Mouse (Mus musculus) stomach, postnatal 0 days (tissue): ENCODE measurements around the gene Pou3f3. TPM values are rescaled to one million over a fixed set of nuclear protein-coding genes. Genes with fewer than 3 reads are reported as not detected.
A peak's percentile ranks its signal among the peaks of the same experiment; 100 is the strongest.

Experiments used
- ATAC-seq: fragments of 200-750 bp; cut with Nextera tagmentation; 2 replicates; pipeline ENCODE4 v1.8.0; 2017; ENCODE audit not compliant: low FRiP score, low TSS enrichment
- DNase-seq: peaks from one replicate; pipeline ENCODE4 v3.0.0-alpha.2; 2016; ENCODE audit warnings: low spot score
- H3K27ac ChIP-seq: fragments of 300-500 bp; sonication (generic); replicated peaks from 2 replicates; pipeline ENCODE4 v1.5.1; 2014; ENCODE audit warnings: mild to moderate bottlenecking, control low read depth
- H3K27me3 ChIP-seq: fragments of 300-500 bp; sonication (generic); 2 replicates; pipeline ENCODE4 v1.6.1; 2014; ENCODE audit warnings: low read length; ENCODE audit not compliant: control insufficient read depth, insufficient read depth
- H3K36me3 ChIP-seq: fragments of 300-500 bp; sonication (generic); 2 replicates; pipeline ENCODE4 v1.6.1; 2014; ENCODE audit warnings: low read length, mixed read lengths; ENCODE audit not compliant: control insufficient read depth, insufficient read depth
- H3K4me1 ChIP-seq: fragments of 300-500 bp; sonication (generic); replicated peaks from 2 replicates; pipeline ENCODE4 v1.6.1; 2014; ENCODE audit warnings: antibody characterized with exemption; ENCODE audit not compliant: control insufficient read depth, insufficient read depth
- H3K4me2 ChIP-seq: fragments of 300-500 bp; sonication (generic); replicated peaks from 2 replicates; pipeline ENCODE4 v1.6.1; 2014; ENCODE audit warnings: low read depth, mild to moderate bottlenecking, control low read depth, moderate library complexity
- H3K4me3 ChIP-seq: fragments of 300-500 bp; sonication (generic); 2 replicates; pipeline ENCODE4 v1.5.1; 2014; ENCODE audit warnings: low read depth, low read length, control low read depth
- H3K9ac ChIP-seq: fragments of 300-500 bp; sonication (generic); 2 replicates; pipeline ENCODE4 v1.6.1; 2014; ENCODE audit warnings: mild to moderate bottlenecking, low read length, control low read depth, mixed read lengths
- H3K9me3 ChIP-seq: fragments of 300-500 bp; sonication (generic); 2 replicates; pipeline ENCODE4 v1.6.1; 2016; ENCODE audit warnings: low read length; ENCODE audit not compliant: control insufficient read depth
- CTCF ChIP-seq: IDR thresholded peaks from 2 replicates; pipeline ENCODE4 v1.5.1; 2016; ENCODE audit warnings: antibody characterized with exemption, low read depth, mild to moderate bottlenecking, moderate library complexity
- EP300 ChIP-seq: optimal IDR thresholded peaks from 2 replicates; pipeline ENCODE3; 2016; ENCODE audit warnings: antibody characterized with exemption
- WGBS: fragments of 180-500 bp; shearing (Covaris S2); extraction: QIAGEN DNeasy Blood & Tissue Kit; methylation state at CpG from one replicate; pipeline ENCODE4 v1.1.7; 2014; 5-methylcytosine and 5-hydroxymethylcytosine counted together
- polyA plus RNA-seq: library from polyadenylated mRNA; unstranded; fragments of >200 nt; fragmentation: Nextera tagmentation; extraction: Ambion mirVana; gene quantifications from 2 replicates; pipeline ENCODE4 v1.2.1, GENCODE M21; 2015

The Pou3f3 gene
- polyA plus RNA-seq, 1 experiment from 2014 or later = not detected

- H3K36me3 ChIP-seq = no peaks in the 10 kb centered on the region
- no peak for DNase-seq
- peaks cover 49% of the 10 kb centered on the region for H3K27me3 ChIP-seq
- peak overlapping the region; percentile 34 for H3K4me3 ChIP-seq
- no peak for TF ChIP-seq EP300
- TF ChIP-seq CTCF = no peak
- H3K9ac ChIP-seq = no peak overlapping the region
- no peaks in the 10 kb centered on the region for H3K9me3 ChIP-seq
- peak overlapping the region; percentile 52 for H3K4me2 ChIP-seq
- H3K27ac ChIP-seq = no peak overlapping the region
- no peaks in the 10 kb centered on the region; the same call in 1 of the 2 replicates for H3K4me1 ChIP-seq
- under 1% methylated on average over 40 of the region's 62 CpGs for WGBS
- ATAC-seq = no peak
Observed at GRCm38 (mm10) chr1:42696371-42697031, 933 bp downstream of the Pou3f3 start.

DNA sequence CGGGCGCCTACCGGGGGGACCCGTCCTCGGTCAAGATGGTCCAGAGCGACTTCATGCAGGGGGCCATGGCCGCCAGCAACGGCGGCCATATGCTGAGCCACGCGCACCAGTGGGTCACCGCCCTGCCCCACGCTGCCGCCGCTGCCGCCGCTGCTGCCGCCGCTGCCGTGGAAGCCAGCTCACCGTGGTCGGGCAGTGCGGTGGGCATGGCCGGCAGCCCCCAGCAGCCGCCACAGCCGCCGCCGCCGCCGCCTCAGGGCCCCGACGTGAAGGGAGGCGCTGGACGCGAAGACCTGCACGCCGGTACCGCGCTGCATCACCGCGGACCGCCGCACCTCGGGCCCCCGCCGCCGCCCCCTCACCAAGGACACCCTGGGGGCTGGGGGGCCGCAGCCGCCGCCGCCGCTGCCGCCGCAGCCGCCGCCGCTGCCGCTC lies 1.8 kb downstream of the Pou3f3 start:
- H3K4me1 ChIP-seq = no peaks in the 10 kb centered on the region; the same call in 1 of the 2 replicates
- ATAC-seq = no peak
- no peak overlapping the region for H3K9ac ChIP-seq
- DNase-seq = no peak
- peak overlapping the region; percentile 52 for H3K4me2 ChIP-seq
- H3K27me3 ChIP-seq = peaks cover 43% of the 10 kb centered on the region
- no peaks in the 10 kb centered on the region for H3K36me3 ChIP-seq
- WGBS = 2% methylated on average over 14 of the region's 58 CpGs
- H3K9me3 ChIP-seq = no peaks in the 10 kb centered on the region
- H3K27ac ChIP-seq = no peak overlapping the region
- TF ChIP-seq CTCF = no peak
- no peak for TF ChIP-seq EP300
- H3K4me3 ChIP-seq = peak overlapping the region; percentile 34

DNA sequence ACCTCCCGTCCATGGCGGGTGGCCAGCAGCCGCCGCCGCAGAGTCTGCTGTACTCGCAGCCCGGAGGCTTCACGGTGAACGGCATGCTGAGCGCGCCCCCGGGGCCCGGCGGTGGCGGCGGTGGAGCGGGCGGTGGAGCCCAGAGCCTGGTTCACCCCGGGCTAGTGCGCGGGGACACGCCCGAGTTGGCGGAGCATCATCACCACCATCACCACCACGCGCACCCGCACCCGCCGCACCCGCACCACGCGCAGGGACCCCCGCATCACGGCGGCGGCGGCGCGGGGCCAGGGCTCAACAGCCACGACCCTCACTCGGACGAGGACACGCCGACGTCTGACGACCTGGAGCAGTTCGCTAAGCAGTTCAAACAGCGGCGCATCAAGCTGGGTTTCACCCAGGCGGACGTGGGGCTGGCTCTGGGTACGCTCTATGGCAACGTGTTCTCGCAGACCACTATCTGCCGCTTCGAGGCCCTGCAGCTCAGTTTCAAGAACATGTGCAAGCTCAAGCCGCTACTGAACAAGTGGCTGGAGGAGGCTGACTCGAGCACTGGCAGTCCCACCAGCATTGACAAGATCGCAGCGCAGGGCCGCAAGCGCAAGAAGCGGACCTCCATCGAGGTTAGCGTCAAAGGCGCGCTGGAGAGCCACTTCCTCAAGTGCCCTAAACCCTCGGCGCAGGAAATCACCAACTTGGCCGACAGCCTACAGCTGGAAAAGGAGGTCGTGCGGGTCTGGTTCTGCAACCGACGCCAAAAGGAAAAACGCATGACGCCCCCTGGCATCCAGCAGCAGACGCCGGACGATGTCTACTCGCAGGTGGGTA lies 2.4 kb downstream of the Pou3f3 start:
- Histone ChIP-seq H3K9me3 (no peaks in the 10 kb centered on the region), H3K4me3 (peak overlapping the region; percentile 34), H3K27ac (no peak overlapping the region), H3K27me3 (peaks cover 42% of the 10 kb centered on the region), H3K4me2 (peak overlapping the region; percentile 52), H3K9ac (no peak overlapping the region), H3K36me3 (no peaks in the 10 kb centered on the region), H3K4me1 (no peaks in the 10 kb centered on the region; the same call in 1 of the 2 replicates)
- TF ChIP-seq CTCF (no peak), EP300 (no peak)
- DNase-seq = no peak
- no peak for ATAC-seq
- WGBS = under 1% methylated on average over 55 of the region's 80 CpGs

- Histone ChIP-seq H3K9ac (no peak overlapping the region), H3K27ac (no peak overlapping the region), H3K27me3 (peaks cover 47% of the 10 kb centered on the region), H3K4me2 (no peak overlapping the region; the same call in 1 of the 2 replicates), H3K4me3 (peak overlapping the region; percentile 12; the same call in 1 of the 2 replicates), H3K9me3 (no peaks in the 10 kb centered on the region), H3K36me3 (no peaks in the 10 kb centered on the region), H3K4me1 (no peaks in the 10 kb centered on the region; the same call in 1 of the 2 replicates)
- TF ChIP-seq CTCF = no peak
- TF ChIP-seq EP300 = no peak
- ATAC-seq (no peak), DNase-seq (no peak)
- 1% methylated on average over 56 of the region's 57 CpGs for WGBS
Observed at GRCm38 (mm10) chr1:42698584-42699333, 3.2 kb downstream of the Pou3f3 start.

GRCm38 (mm10) chr1:42699471-42699871 lies 3.9 kb downstream of the Pou3f3 start:
- no peaks in the 10 kb centered on the region for H3K36me3 ChIP-seq
- no peak overlapping the region for H3K9ac ChIP-seq
- no peaks in the 10 kb centered on the region for H3K9me3 ChIP-seq
- TF ChIP-seq EP300 (no peak), CTCF (no peak)
- ATAC-seq (no peak), DNase-seq (no peak)
- WGBS = 4% methylated on average over 19 of the region's 19 CpGs
- no peak overlapping the region for H3K4me3 ChIP-seq
- H3K4me1 ChIP-seq = no peaks in the 10 kb centered on the region; the same call in 1 of the 2 replicates
- H3K27ac ChIP-seq = no peak overlapping the region
- H3K4me2 ChIP-seq = no peak overlapping the region
- peaks cover 51% of the 10 kb centered on the region for H3K27me3 ChIP-seq
